Mouse (Mus musculus): ENCODE measurements at regions not wholly inside any gene's neighbourhood (a gene's known extent, or its start where the extent isn't known, plus 50 kb on each side); places are given as distances from the start of the nearest gene placed in this dataset.

- H3K27me3 ChIP-seq (ENCODE audit: control insufficient read depth, insufficient read depth, low read length), result no peaks in the 10 kb centered on the region
- TF ChIP-seq POLR2A (IDR thresholded peaks at IDR 0.05; ENCODE audit: low read depth, low read length) (no peak), CTCF (IDR thresholded peaks at IDR 0.05; ENCODE audit: extremely low read depth, insufficient read length, insufficient replicate concordance, low read depth, low read length) (no peak)
- no peaks in the 10 kb centered on the region for H3K36me3 ChIP-seq (ENCODE audit: control insufficient read depth, insufficient read depth, low read length)
- H3K4me1 ChIP-seq (ENCODE audit: control insufficient read depth, insufficient read depth, insufficient read length, low read length), result no peaks in the 10 kb centered on the region
- no peak overlapping the region for H3K27ac ChIP-seq (ENCODE audit: insufficient read depth, low read depth, low read length)
- no peak overlapping the region for H3K4me3 ChIP-seq (ENCODE audit: low read depth, low read length)
- WGBS, result 57% methylated on average over 5 of the region's 5 CpGs
These were observed 61.7 kb upstream of the Nectin1 start for GRCm38 (mm10) chr9:43682102-43682501.

GRCm38 (mm10) chr9:43684596-43684995 is 59.2 kb upstream of the Nectin1 start:
- H3K4me3 ChIP-seq (ENCODE audit: low read depth, low read length), result no peak overlapping the region
- H3K27me3 ChIP-seq (ENCODE audit: control insufficient read depth, insufficient read depth, low read length), result no peaks in the 10 kb centered on the region
- 79% methylated on average over 5 of the region's 5 CpGs for WGBS
- TF ChIP-seq POLR2A (IDR thresholded peaks at IDR 0.05; ENCODE audit: low read depth, low read length) (no peak), CTCF (IDR thresholded peaks at IDR 0.05; ENCODE audit: extremely low read depth, insufficient read length, insufficient replicate concordance, low read depth, low read length) (no peak)
- H3K36me3 ChIP-seq (ENCODE audit: control insufficient read depth, insufficient read depth, low read length), result no peaks in the 10 kb centered on the region
- no peak overlapping the region for H3K27ac ChIP-seq (ENCODE audit: insufficient read depth, low read depth, low read length)
- no peaks in the 10 kb centered on the region for H3K4me1 ChIP-seq (ENCODE audit: control insufficient read depth, insufficient read depth, insufficient read length, low read length)

- Histone ChIP-seq H3K4me3 (ENCODE audit: low read depth, low read length) (no peak overlapping the region), H3K27ac (ENCODE audit: insufficient read depth, low read depth, low read length) (no peak overlapping the region)
These were observed 51.8 kb upstream of the Nectin1 start for GRCm38 (mm10) chr9:43692015-43692414.

GRCm38 (mm10) chr9:43692538-43692937 is 51.2 kb upstream of the Nectin1 start:
- Histone ChIP-seq H3K4me1 (ENCODE audit: control insufficient read depth, insufficient read depth, insufficient read length, low read length) (no peaks in the 10 kb centered on the region), H3K36me3 (ENCODE audit: control insufficient read depth, insufficient read depth, low read length) (no peaks in the 10 kb centered on the region), H3K27ac (ENCODE audit: insufficient read depth, low read depth, low read length) (no peak overlapping the region), H3K27me3 (ENCODE audit: control insufficient read depth, insufficient read depth, low read length) (no peaks in the 10 kb centered on the region), H3K4me3 (ENCODE audit: low read depth, low read length) (no peak overlapping the region)
- 81% methylated on average over 10 of the region's 10 CpGs for WGBS
- TF ChIP-seq CTCF (IDR thresholded peaks at IDR 0.05; ENCODE audit: extremely low read depth, insufficient read length, insufficient replicate concordance, low read depth, low read length), result no peak
- no peak for TF ChIP-seq POLR2A (IDR thresholded peaks at IDR 0.05; ENCODE audit: low read depth, low read length)

More at GRCm38 (mm10) chr9:43692015-43692414, 51.8 kb upstream of the Nectin1 start:
- H3K4me1 ChIP-seq (ENCODE audit: control insufficient read depth, insufficient read depth, insufficient read length, low read length), result no peaks in the 10 kb centered on the region
- H3K27me3 ChIP-seq (ENCODE audit: control insufficient read depth, insufficient read depth, low read length), result no peaks in the 10 kb centered on the region
- WGBS, result 78% methylated on average over 1 of the region's 1 CpGs
- TF ChIP-seq POLR2A (IDR thresholded peaks at IDR 0.05; ENCODE audit: low read depth, low read length), result no peak
- no peak for TF ChIP-seq CTCF (IDR thresholded peaks at IDR 0.05; ENCODE audit: extremely low read depth, insufficient read length, insufficient replicate concordance, low read depth, low read length)
- H3K36me3 ChIP-seq (ENCODE audit: control insufficient read depth, insufficient read depth, low read length), result no peaks in the 10 kb centered on the region

All from small intestine, adult 2 months (tissue).